Mouse (Mus musculus): ENCODE measurements around the gene 1700034J05Rik. TPM values are rescaled to one million over a fixed set of nuclear protein-coding genes. Genes with fewer than 3 reads are reported as not detected.

The 1700034J05Rik gene
- total and polyA plus RNA-seq, 3 experiments, result not detected

DNA sequence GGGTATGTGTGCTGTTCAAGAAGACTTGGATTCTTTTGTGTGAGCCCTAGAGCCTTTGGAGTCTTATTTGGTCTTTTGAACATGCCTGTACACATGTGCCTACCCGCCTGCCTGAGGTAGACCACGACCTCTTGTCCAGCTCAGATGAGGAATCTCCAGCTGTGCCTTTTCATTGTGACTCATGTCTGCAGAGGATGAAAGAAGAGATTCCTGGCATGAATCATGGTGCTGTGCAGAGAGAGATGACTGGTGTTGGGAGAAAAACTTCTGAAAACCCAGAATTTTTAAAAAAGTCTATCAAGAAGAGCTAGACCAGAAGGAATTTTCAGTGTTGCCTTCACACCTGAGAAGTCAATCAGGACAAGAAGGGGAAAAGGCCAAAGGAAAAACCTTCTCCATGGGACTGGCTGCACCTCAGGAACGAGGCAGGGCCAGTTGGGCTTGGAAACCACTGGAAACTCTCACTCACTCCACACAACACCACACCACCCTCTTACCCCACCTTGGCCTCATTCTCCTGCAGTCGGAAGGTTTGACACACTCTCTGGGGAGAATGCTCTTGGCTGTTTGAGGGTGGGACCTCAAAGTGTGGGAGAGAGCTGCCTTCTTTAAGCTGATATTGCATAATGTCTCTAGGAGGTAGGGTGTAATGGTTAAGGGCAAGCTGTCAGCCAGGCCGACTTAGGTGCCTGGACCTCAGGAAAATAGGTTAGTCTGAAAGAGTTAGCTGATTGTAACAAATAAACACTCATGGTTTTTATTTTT lies 44.3 kb downstream of the 1700034J05Rik start:
- Histone ChIP-seq H3K9ac (ENCODE audit: insufficient read depth, low read depth) (no peak overlapping the region), H3K4me1 (ENCODE audit: control insufficient read depth in 1 of 2, insufficient read depth in 2 of 2) (peaks cover 11 to 40% of the 10 kb centered on the region in 2 experiments), H3K27ac (ENCODE audit: insufficient read depth, low read depth) (no peak overlapping the region), H3K4me3 (replicated peaks in 1 of 3; ENCODE audit: low read depth in 2 of 3, low read length in 2 of 3, poor library complexity in 1 of 3) (no peak overlapping the region), H3K79me2 (replicated peaks; ENCODE audit: control insufficient read depth, extremely low read depth, insufficient read depth, poor library complexity, severe bottlenecking) (no peaks in the 10 kb centered on the region; the same call in 1 of the 2 replicates), H3K36me3 (replicated peaks in 1 of 2; ENCODE audit: control insufficient read depth in 1 of 2, insufficient read depth in 1 of 2, low read length in 1 of 2) (peaks cover 0 to 5% of the 10 kb centered on the region in 2 experiments), H3K4me2 (ENCODE audit: insufficient read depth, low read depth, poor library complexity, severe bottlenecking) (no peak overlapping the region), H3K9me3 (replicated peaks; ENCODE audit: low read length) (no peaks in the 10 kb centered on the region), H3K27me3 (replicated peaks) (no peaks in the 10 kb centered on the region)
- in situ Hi-C loops (cut with MboI; ENCODE audit: low pct_ligation_motif_present, low pct_unique_long_range_greater_than_20kb, low sequenced_read_pairs) (no loop called here), dilution Hi-C loops (cut with MboI; ENCODE audit: extremely low pct_ligation_motif_present, extremely low pct_unique_long_range_greater_than_20kb, low sequenced_read_pairs) (no loop called here)
- peak; percentile 39; the same call in 1 of the 2 replicates for TF ChIP-seq ETS1 (conservative IDR thresholded peaks at IDR 0.05; ENCODE audit: low read depth, low read length)
- TF ChIP-seq MAZ (IDR thresholded peaks at IDR 0.05; ENCODE audit: low read depth, low read length), result no peak
- no peak for TF ChIP-seq JUN (IDR thresholded peaks at IDR 0.05; ENCODE audit: insufficient read depth, low read depth, low read length)
- TF ChIP-seq TCF12 (IDR thresholded peaks at IDR 0.05; ENCODE audit: low read depth, low read length), result no peak
- TF ChIP-seq RCOR1 (conservative IDR thresholded peaks at IDR 0.05; ENCODE audit: low read depth, low read length), result no peak
- TF ChIP-seq IRF4 (IDR thresholded peaks at IDR 0.05; ENCODE audit: low read depth, low read length), result 0 out of 2 replicates have a peak, but pooled peaks have one; percentile 10
- TF ChIP-seq BHLHE40 (IDR thresholded peaks at IDR 0.05; ENCODE audit: low read depth, low read length), result peak; percentile 14; the same call in 1 of the 2 replicates
- TF ChIP-seq EP300 (IDR thresholded peaks at IDR 0.05; ENCODE audit: low read length), result peak; percentile 21; the same call in 1 of the 2 replicates
- DNase-seq (ENCODE audit: extremely low read depth), result no peak

DNA sequence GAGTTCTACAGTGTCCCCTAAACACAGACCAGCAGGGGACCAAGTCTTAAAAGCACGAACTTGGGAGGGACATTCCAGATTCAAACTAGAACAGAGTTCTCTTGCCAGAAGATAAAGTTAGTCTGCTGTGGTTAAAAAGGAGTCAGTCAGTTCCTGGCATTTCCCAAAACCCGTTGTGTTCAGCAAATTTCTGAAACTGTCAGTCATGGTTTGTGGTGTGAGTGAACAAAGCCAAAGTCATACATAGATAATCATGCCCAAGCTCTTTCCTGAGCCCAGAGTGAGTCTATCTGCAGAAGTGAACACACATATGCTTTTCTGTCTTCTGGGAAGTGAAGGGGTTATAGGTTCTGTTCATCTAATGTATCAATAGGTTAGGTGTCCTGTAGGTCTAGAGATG lies 45.4 kb downstream of the 1700034J05Rik start:
- Histone ChIP-seq H3K27ac (ENCODE audit: insufficient read depth, low read depth) (no peak overlapping the region), H3K4me3 (replicated peaks in 1 of 3; ENCODE audit: low read depth in 2 of 3, low read length in 2 of 3, poor library complexity in 1 of 3) (no peak overlapping the region), H3K9ac (ENCODE audit: insufficient read depth, low read depth) (no peak overlapping the region), H3K36me3 (replicated peaks in 1 of 2; ENCODE audit: control insufficient read depth in 1 of 2, insufficient read depth in 1 of 2, low read length in 1 of 2) (peaks cover 0 to 5% of the 10 kb centered on the region in 2 experiments), H3K4me2 (ENCODE audit: insufficient read depth, low read depth, poor library complexity, severe bottlenecking) (no peak overlapping the region), H3K27me3 (replicated peaks) (no peaks in the 10 kb centered on the region), H3K79me2 (replicated peaks; ENCODE audit: control insufficient read depth, extremely low read depth, insufficient read depth, poor library complexity, severe bottlenecking) (no peaks in the 10 kb centered on the region; the same call in 1 of the 2 replicates), H3K9me3 (replicated peaks; ENCODE audit: low read length) (no peaks in the 10 kb centered on the region), H3K4me1 (ENCODE audit: control insufficient read depth in 1 of 2, insufficient read depth in 2 of 2) (peaks cover 11 to 40% of the 10 kb centered on the region in 2 experiments)
- TF ChIP-seq RCOR1 (conservative IDR thresholded peaks at IDR 0.05; ENCODE audit: low read depth, low read length) (no peak), BHLHE40 (IDR thresholded peaks at IDR 0.05; ENCODE audit: low read depth, low read length) (no peak), MEF2A (IDR thresholded peaks at IDR 0.05; ENCODE audit: borderline replicate concordance, low read depth, low read length) (no peak), CTCF (conservative IDR thresholded peaks at IDR 0.05 in 1 of 2, IDR thresholded peaks at IDR 0.05 in 1 of 2; ENCODE audit: low read depth in 2 of 2, low read length in 2 of 2) (no peak), EP300 (IDR thresholded peaks at IDR 0.05; ENCODE audit: low read length) (no peak), MXI1 (IDR thresholded peaks at IDR 0.05; ENCODE audit: low read depth, low read length) (no peak), MAFK (IDR thresholded peaks at IDR 0.05; ENCODE audit: insufficient replicate concordance, low read length) (0 out of 2 replicates have a peak, but pooled peaks have one; percentile 23), IRF4 (IDR thresholded peaks at IDR 0.05; ENCODE audit: low read depth, low read length) (no peak)
- DNase-seq (ENCODE audit: extremely low read depth), result no peak
- dilution Hi-C loops (cut with MboI; ENCODE audit: extremely low pct_ligation_motif_present, extremely low pct_unique_long_range_greater_than_20kb, low sequenced_read_pairs), result no loop called here
- in situ Hi-C loops (cut with MboI; ENCODE audit: low pct_ligation_motif_present, low pct_unique_long_range_greater_than_20kb, low sequenced_read_pairs), result no loop called here

Measured in CH12.LX (cell line).